Mouse (Mus musculus): ENCODE measurements around the gene Rho. TPM values are rescaled to one million over a fixed set of nuclear protein-coding genes. Genes with fewer than 3 reads are reported as not detected.

Gene Rho
- total RNA-seq, 2 experiments from 2014 or later: 0.62 to 0.93 TPM

- DNase-seq (ENCODE audit: low spot score in 2 of 2): no peak
Observed at GRCm38 (mm10) chr6:115973139-115973875, 41.8 kb downstream of the Rho start.

GRCm38 (mm10) chr6:115973881-115974662 lies 42.5 kb downstream of the Rho start:
- DNase-seq (ENCODE audit: low spot score in 2 of 2): no peak

GRCm38 (mm10) chr6:115975606-115976005 lies 44.1 kb downstream of the Rho start:
- no peak for DNase-seq (ENCODE audit: low spot score in 2 of 2)

GRCm38 (mm10) chr6:115977810-115978209 lies 46.3 kb downstream of the Rho start:
- DNase-seq (ENCODE audit: low spot score in 2 of 2): no peak

- DNase-seq (ENCODE audit: low spot score in 2 of 2): no peak
Observed at GRCm38 (mm10) chr6:115978596-115978995, 47.0 kb downstream of the Rho start.

- DNase-seq (ENCODE audit: low spot score in 2 of 2): no peak
Observed at GRCm38 (mm10) chr6:115982889-115983288, 51.3 kb downstream of the Rho start.

- no peak for DNase-seq (ENCODE audit: low spot score in 2 of 2)
Observed at GRCm38 (mm10) chr6:115983306-115984038, 51.9 kb downstream of the Rho start.

- DNase-seq (ENCODE audit: low spot score in 2 of 2): no peak
Observed at GRCm38 (mm10) chr6:115984580-115984979, 53.0 kb downstream of the Rho start.

- no peak for DNase-seq (ENCODE audit: low spot score in 2 of 2)
Observed at GRCm38 (mm10) chr6:115985622-115986021, 54.1 kb downstream of the Rho start.

- DNase-seq (ENCODE audit: low spot score in 2 of 2): no peak
Observed at GRCm38 (mm10) chr6:115986472-115987095, 55.0 kb downstream of the Rho start.

- DNase-seq (ENCODE audit: low spot score in 2 of 2): no peak
Observed at GRCm38 (mm10) chr6:115987096-115987747, 55.7 kb downstream of the Rho start.

- no peak for DNase-seq (ENCODE audit: low spot score in 2 of 2)
Observed at GRCm38 (mm10) chr6:115989032-115989431, 57.5 kb downstream of the Rho start.

- DNase-seq (ENCODE audit: low spot score in 2 of 2): no peak
Observed at GRCm38 (mm10) chr6:115989607-115990006, 58.1 kb downstream of the Rho start.

Other genes starting within 250 kb of the Rho start
- under 1 TPM; 0.66 to 0.73 TPM for gene Tmem40, start 169.3 kb upstream of the Rho start, total RNA-seq (2021)
- 100 to 1,000 TPM; 103 to 106 TPM for gene Cand2, start 157.2 kb upstream of the Rho start, total RNA-seq (2021)
- 1,000 to 10,000 TPM; 1,342 to 1,439 TPM for gene Rpl32, start 123.0 kb upstream of the Rho start, total RNA-seq (2021)
- gene Efcab12, start 93.3 kb upstream of the Rho start, total RNA-seq (2021): under 1 TPM; 0.15 to 0.26 TPM
- gene Mbd4, start 78.4 kb upstream of the Rho start, total RNA-seq (2021): 1 to 10 TPM; 4.8 to 5.4 TPM
- gene Ift122, start 78.3 kb upstream of the Rho start, total RNA-seq (2021): 10 to 100 TPM; 16.7 to 18.6 TPM
- gene H1foo, start 13.2 kb downstream of the Rho start, total RNA-seq (2021): not detected
- 100 to 1,000 TPM; 125 to 133 TPM for gene Plxnd1, start 63.3 kb downstream of the Rho start, total RNA-seq (2021)

Data from gastrocnemius, postnatal 4 days (tissue).